Mouse (Mus musculus) heart, postnatal 25 days (tissue): ENCODE measurements around the gene Ltc4s. TPM values are rescaled to one million over a fixed set of nuclear protein-coding genes. Genes with fewer than 3 reads are reported as not detected.

ENCODE experiments used
- DNase-seq: peaks from one replicate; pipeline ENCODE4 v3.0.0; 2022; ENCODE audit warnings: low spot score
- intact Hi-C: fragments of 180-260 bp; cut with DNase I; formaldehyde crosslinking; loops from one replicate; pipeline ENCODE4 v1.15.1; 2025
- microRNA-seq: library from miRNA; unstranded; fragments of <30 nt; microRNA quantifications from one replicate; pipeline ENCODE4 v1.2.0, GENCODE M21; 2022
- total RNA-seq, 2 experiments: library from RNA; stranded (reverse); gene quantifications; 2 replicates each; pipeline ENCODE4 v1.2.3; 2021

Ltc4s gene
- total RNA-seq, 2 experiments from 2014 or later: 4.8 to 7.8 TPM

- intact Hi-C loops: no loop called here
- no peak for DNase-seq
Measured at GRCm38 (mm10) chr11:50208039-50208438, 30.4 kb downstream of the Ltc4s start.

GRCm38 (mm10) chr11:50207344-50207743 is 31.1 kb downstream of the Ltc4s start:
- no peak for DNase-seq
- intact Hi-C loops: no loop called here

DNA sequence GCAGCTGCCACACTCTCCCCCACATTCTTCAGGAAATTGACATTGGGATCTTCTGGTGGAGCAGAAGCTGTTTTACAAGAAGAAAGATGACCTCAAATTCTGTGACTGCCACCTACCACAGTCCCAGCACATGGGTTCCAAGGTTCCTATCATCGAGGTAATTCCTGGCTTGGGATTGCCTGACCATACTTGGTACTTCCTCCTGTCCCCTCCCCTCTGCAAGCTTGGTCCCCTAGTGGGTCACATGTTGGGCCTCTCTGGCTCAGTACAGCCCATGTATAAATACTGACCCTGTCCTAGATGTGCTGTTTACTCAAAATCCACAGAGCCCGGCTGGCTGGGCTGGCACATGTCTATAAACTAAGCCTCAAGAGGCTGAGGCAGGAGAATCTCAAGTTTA is 32.4 kb downstream of the Ltc4s start:
- intact Hi-C loops: no loop called here
- no peak for DNase-seq

DNA sequence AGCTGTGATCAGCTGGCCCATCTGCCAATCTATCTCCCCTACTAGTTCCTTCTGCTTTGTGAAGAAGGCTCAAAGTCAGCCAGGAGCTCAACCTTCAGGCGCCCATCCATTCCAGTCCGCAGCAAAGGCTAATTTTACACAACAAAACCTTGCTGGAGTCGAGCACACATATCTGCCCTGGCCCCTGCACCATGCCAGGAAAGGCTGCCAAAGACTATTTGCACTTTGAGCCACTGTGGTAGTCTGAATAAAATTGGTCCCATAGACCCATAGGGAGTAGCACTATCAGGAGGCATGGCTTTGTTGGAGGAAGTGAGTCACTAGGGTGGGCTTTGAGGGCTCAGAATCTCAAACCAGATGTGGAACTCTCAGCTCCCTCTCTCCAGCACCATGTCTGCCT is 33.0 kb downstream of the Ltc4s start:
- DNase-seq: no peak
- intact Hi-C loops: no loop called here

DNA sequence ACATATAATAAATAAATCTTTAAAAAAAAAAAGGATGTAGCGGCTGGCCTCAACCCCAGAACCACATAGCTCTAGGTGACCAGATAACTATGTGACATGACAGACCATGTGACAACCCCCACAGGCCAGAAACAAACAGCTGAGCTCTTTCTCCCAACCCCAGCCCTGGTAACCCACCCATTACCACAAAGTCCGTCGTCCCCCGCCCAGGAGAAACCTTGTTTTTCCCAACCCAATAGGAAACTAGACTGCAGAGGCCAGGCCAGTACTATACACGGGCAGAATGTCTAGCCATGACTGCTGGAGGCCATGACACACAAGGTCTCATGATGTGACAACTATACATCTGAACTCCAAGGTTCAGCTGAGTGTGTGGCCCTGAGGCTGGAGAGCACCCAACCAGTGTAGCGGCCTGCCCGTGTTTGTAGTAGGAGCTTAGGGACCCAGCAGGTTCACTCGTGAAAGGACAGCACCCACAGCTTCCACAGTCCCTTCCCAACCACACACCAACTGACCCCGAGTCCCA is 35.1 kb downstream of the Ltc4s start:
- intact Hi-C loops: no loop called here
- no peak for DNase-seq

DNA sequence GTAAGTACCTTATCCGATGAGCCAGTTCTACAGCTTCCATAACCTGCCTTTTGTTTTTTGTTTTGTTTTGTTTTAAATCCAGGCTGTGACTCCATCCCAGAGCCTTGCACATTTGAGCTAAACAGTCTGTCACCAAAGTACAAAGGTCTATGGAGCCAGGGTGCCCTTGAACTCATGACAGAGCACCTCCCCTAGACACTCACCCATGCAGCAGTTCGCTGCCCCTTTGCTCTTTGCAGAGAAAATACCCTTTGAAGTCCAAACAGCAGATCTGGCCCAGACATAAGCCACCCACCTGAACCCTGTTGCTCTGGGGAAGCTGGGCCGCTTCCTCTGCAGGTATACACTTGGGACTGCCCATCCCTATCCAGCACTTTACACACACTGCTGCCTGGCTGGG is 36.8 kb downstream of the Ltc4s start:
- intact Hi-C loops: no loop called here

GRCm38 (mm10) chr11:50200613-50201012 is 37.8 kb downstream of the Ltc4s start:
- intact Hi-C loops: no loop called here
- no peak for DNase-seq

More for the DNA sequence above, 36.8 kb downstream of the Ltc4s start:
- DNase-seq: no peak

DNA sequence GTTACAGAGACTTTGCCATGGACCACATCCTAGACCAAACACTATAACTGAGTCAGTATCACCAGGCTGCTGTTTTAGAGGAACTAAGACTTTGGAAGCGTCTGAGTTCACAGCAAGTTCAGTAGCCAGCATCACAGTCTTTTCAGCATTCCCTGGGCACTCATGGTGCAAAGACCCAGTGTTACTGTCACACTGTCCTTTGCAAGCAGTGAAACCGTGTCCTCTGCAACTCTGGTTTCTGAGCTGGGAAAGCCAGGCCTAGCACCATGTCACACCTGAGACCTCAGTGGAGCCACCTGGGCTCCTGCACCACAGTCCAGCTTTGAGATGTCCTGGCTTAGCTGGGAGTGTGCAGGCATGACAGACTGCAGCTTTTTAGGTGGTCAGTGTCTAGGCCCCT is 39.5 kb downstream of the Ltc4s start:
- DNase-seq: no peak
- intact Hi-C loops: no loop called here

- intact Hi-C loops: no loop called here
- DNase-seq: no peak
Measured at GRCm38 (mm10) chr11:50198219-50198846, 40.1 kb downstream of the Ltc4s start.

DNA sequence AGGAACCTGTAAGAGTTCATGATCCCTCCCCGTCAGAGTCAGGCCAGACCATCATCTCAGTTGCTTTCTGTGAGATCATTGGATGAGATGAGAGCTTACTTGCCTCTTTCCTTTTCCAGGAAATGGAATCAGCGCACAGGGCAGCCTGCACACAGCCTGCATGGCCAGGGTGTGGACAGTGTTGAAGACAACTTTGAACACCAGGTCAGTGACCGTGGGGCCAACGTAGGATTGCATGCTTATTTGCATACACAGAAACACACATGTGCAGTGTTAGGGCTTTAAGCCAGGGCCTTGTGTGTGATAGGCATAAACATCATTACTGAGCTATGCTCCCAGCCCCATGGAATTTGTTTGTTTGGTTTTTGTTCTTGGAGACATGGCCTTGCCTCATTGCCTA is 40.9 kb downstream of the Ltc4s start:
- intact Hi-C loops: no loop called here

DNA sequence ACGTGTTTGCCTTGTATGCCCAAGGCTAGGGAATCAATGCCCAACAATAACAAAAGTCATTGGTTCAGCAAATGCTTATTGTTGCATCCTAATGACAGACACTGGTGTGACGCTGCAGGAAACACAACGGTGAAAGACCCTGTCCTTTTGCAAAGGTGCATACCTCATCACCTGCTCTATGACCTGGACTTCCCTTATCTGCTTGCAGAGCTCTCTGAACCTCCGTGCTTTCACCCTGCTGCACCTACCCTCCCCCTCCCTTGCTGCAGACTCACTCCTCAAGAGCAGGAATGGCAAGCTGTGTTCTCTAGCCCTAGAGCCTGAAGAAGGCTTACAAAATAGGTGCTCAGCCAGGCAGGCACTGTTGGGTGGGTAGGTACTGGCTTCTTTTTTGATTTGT is 43.6 kb downstream of the Ltc4s start:
- DNase-seq: no peak
- intact Hi-C loops: no loop called here

More for the DNA sequence above, 40.9 kb downstream of the Ltc4s start:
- DNase-seq: no peak

- DNase-seq: no peak
- intact Hi-C loops: no loop called here
Measured at GRCm38 (mm10) chr11:50194070-50194469, 44.3 kb downstream of the Ltc4s start.

DNA sequence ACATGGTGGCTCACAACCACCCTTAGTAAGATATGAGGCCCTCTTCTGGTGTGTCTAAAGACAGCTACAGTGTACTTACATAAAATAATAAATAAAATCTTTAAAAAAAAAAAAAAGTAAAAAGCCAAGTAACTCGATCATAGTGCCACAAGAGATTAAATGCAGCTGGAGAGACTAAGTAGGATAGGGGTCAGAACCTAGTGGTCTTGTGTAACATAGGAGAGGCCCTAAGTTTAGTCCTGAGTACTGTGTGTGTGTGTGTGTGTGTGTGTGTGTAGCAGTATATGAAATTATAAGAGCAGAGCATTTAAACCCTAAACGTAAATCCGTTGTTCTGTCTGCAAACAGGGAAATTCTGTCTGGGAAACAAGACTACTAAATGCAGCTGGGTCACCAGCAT is 46.1 kb downstream of the Ltc4s start:
- intact Hi-C loops: no loop called here
- no peak for DNase-seq

DNA sequence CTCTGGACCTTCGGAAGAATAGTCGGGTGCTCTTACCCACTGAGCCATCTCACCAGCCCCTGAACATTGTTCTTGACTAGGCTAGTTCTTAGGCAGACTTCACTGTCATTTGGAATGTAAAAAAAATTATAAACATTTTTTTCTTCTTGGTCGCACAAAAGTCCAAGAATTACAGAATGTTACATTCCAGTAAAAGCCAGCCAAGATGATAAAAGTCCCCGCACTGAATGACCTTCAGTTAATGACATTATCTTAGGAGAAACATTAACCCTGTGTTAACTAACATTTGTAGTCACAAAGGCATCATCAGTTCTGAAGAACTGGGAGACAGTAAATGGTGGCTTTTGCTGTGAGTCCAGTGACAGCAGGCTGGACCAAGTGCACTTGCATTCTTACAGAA is 48.1 kb downstream of the Ltc4s start:
- DNase-seq: no peak
- intact Hi-C loops: no loop called here

DNA sequence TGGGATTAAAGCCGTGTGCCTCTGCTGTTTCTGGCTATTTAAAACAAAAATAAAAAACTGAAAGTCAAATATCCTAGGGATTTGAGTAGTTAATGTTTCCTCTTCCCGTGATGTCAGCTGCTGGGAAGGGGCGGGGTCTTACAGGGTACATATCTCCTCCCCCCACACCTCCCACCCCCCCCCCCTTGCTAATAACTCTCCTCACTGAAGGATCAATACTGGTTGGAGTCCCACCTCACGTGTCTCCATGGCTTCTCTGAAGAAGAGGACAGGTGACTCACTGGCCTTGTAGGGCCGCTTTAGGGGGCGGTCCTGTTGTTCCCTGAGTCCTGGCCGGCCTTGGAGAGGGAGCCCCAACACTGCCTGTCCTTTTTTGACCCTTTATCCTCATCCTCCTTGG is 49.7 kb downstream of the Ltc4s start:
- intact Hi-C loops: no loop called here
- DNase-seq: no peak

Small RNAs within 50 kb of the gene (microRNA-seq; reads per million reads assigned to microRNA genes)
- not detected for gene Mir6919

Other genes starting within 250 kb of the Ltc4s start
- gene Rnf130, start 213.3 kb downstream of the Ltc4s start, total RNA-seq: 10 to 100 TPM; 48.6 to 50.6 TPM
- 10 to 100 TPM; 42.9 to 43.9 TPM for gene Tbc1d9b, start 107.2 kb downstream of the Ltc4s start, total RNA-seq
- 1 to 10 TPM; 2.3 to 2.7 TPM for gene Mrnip, start 64.2 kb downstream of the Ltc4s start, total RNA-seq
- gene Sqstm1, start 27.8 kb downstream of the Ltc4s start, total RNA-seq: 100 to 1,000 TPM; 265 to 324 TPM
- 10 to 100 TPM; 85.3 to 86.5 TPM for gene Mgat4b, start 27.7 kb downstream of the Ltc4s start, total RNA-seq
- gene Maml1, start 53.7 kb upstream of the Ltc4s start, total RNA-seq: 10 to 100 TPM; 11.5 to 12.9 TPM
- gene Canx, start 87.1 kb upstream of the Ltc4s start, total RNA-seq: 100 to 1,000 TPM; 266 to 295 TPM
- gene Cby3, start 115.8 kb upstream of the Ltc4s start, total RNA-seq: not detected
- 100 to 1,000 TPM; 102 to 128 TPM for gene Hnrnph1, start 138.4 kb upstream of the Ltc4s start, total RNA-seq
- gene Rufy1, start 192.5 kb upstream of the Ltc4s start, total RNA-seq: 10 to 100 TPM; 27.6 to 29.5 TPM